32 mouse cellular contexts compared by ENCODE assay signal in genomic region chr17:17883840-17884239, GRCm38 (mm10). TPM values are rescaled to one million over a fixed set of nuclear protein-coding genes. Genes with fewer than 3 reads are reported as not detected.
DNase-seq lines count a peak whose midpoint lies in the region; ATAC-seq and TF ChIP-seq lines count a peak whose summit lies in the region.
"Had no signal": no experiment of that assay in that cellular context is flagged by ENCODE, and none has a peak within 500 bp of the region (broad histone marks: within the 10 kb centered on the region; RNA-seq: fewer than 3 reads in every experiment).

Gene Fpr1 (minus strand): TSS chr17:17883940.

- H3K4me2 ChIP-seq in heart, embryonic 11.5 days = no peak within 1 kb of the TSS
- H3K4me2 ChIP-seq: embryonic facial prominence, embryonic 12.5 days; embryonic facial prominence, embryonic 15.5 days; forebrain, embryonic 12.5 days; forebrain, embryonic 15.5 days; heart, embryonic 12.5 days; heart, embryonic 15.5 days; hindbrain, embryonic 13.5 days had no signal

- H3K4me1 ChIP-seq in heart, embryonic 11.5 days (ENCODE audit: control insufficient read depth, insufficient read depth, low read length) = no peaks in the 10 kb centered on the region
- H3K4me1 ChIP-seq in lung, adult 2 months (ENCODE audit: control insufficient read depth, insufficient read depth, low read length) = no peaks in the 10 kb centered on the region
- H3K4me1 ChIP-seq: embryonic facial prominence, embryonic 12.5 days; embryonic facial prominence, embryonic 15.5 days; forebrain, embryonic 12.5 days; forebrain, embryonic 15.5 days; heart, embryonic 12.5 days; heart, embryonic 15.5 days; hindbrain, embryonic 10.5 days; hindbrain, embryonic 13.5 days had no signal

- no peak for ATAC-seq in heart, embryonic 11.5 days (replicated peaks; ENCODE audit: insufficient number of reproducible peaks, low FRiP score, low TSS enrichment)
- ATAC-seq in erythroblast, adult 5-6 weeks (replicated peaks; ENCODE audit: low FRiP score, poor library complexity, severe bottlenecking) = no peak
- ATAC-seq in monocyte, adult 5-6 weeks (replicated peaks; ENCODE audit: insufficient number of reproducible peaks, low FRiP score, low TSS enrichment, poor library complexity, severe bottlenecking) = no peak
- ATAC-seq: activated CD4-positive, CD25-positive, alpha-beta regulatory T cell, adult 4 months; forebrain, embryonic 15.5 days; hindbrain, embryonic 16.5 days had no signal

- no peaks in the 10 kb centered on the region for H3K27me3 ChIP-seq in heart, embryonic 11.5 days (ENCODE audit: control insufficient read depth, insufficient read depth, low read length)
- H3K27me3 ChIP-seq: embryonic facial prominence, embryonic 12.5 days; embryonic facial prominence, embryonic 15.5 days; forebrain, embryonic 12.5 days; forebrain, embryonic 15.5 days; heart, embryonic 12.5 days; heart, embryonic 15.5 days; hindbrain, embryonic 13.5 days had no signal

- no peaks in the 10 kb centered on the region for H3K36me3 ChIP-seq in heart, embryonic 11.5 days (ENCODE audit: control insufficient read depth, insufficient read depth, low read length)
- H3K36me3 ChIP-seq: embryonic facial prominence, embryonic 12.5 days; embryonic facial prominence, embryonic 15.5 days; forebrain, embryonic 12.5 days; forebrain, embryonic 15.5 days; heart, embryonic 12.5 days; heart, embryonic 15.5 days; hindbrain, embryonic 10.5 days; hindbrain, embryonic 13.5 days had no signal

- TF ChIP-seq CTCF in lung, adult 2 months (IDR thresholded peaks at IDR 0.05; ENCODE audit: insufficient read depth, low read length) = no peak

- TF ChIP-seq POLR2A in lung, adult 2 months (IDR thresholded peaks at IDR 0.05; ENCODE audit: borderline replicate concordance, extremely low read depth, low read depth, low read length) = no peak

- no peak within 1 kb of the TSS for H3K27ac ChIP-seq in heart, embryonic 11.5 days (ENCODE audit: low read depth, low read length)
- H3K27ac ChIP-seq: embryonic facial prominence, embryonic 12.5 days; embryonic facial prominence, embryonic 15.5 days; forebrain, embryonic 12.5 days; forebrain, embryonic 15.5 days; heart, embryonic 15.5 days; hindbrain, embryonic 10.5 days; hindbrain, embryonic 13.5 days had no signal

- DNase-seq in heart, adult 11 months = peak; percentile 15
- no peak for DNase-seq in lung, adult 2 months
- DNase-seq in lung, adult 18-20 months = no peak
- DNase-seq in cerebellum, adult 9-11 months = no peak
- no peak for DNase-seq in embryo, embryonic 9.5 days (ENCODE audit: extremely low spot score)
- DNase-seq: adrenal gland, postnatal 10 days; adrenal gland, postnatal 36 days; cerebellum, adult 11-12 months; cerebellum, adult 8-10 months; cerebellum, postnatal 14 days; gastrocnemius, postnatal 36 days; heart, postnatal 10 days; heart, postnatal 36 days had no signal

- 57% methylated on average over 1 of the region's 1 CpGs for whole genome bisulfite sequencing in heart, embryonic 11.5 days (ENCODE audit: insufficient replicate concordance)
- 55% methylated on average over 1 of the region's 1 CpGs for whole genome bisulfite sequencing in lung, adult 2 months

- H3K9me3 ChIP-seq in heart, embryonic 11.5 days (replicated peaks; ENCODE audit: control insufficient read depth, low read length) = no peaks in the 10 kb centered on the region
- H3K9me3 ChIP-seq: embryonic facial prominence, embryonic 12.5 days; embryonic facial prominence, embryonic 15.5 days; forebrain, embryonic 12.5 days; forebrain, embryonic 15.5 days; heart, embryonic 12.5 days; heart, embryonic 15.5 days; hindbrain, embryonic 10.5 days; hindbrain, embryonic 13.5 days had no signal

- H3K9ac ChIP-seq in heart, embryonic 11.5 days (ENCODE audit: low read depth, low read length) = no peak within 1 kb of the TSS
- H3K9ac ChIP-seq: embryonic facial prominence, embryonic 12.5 days; embryonic facial prominence, embryonic 15.5 days; forebrain, embryonic 12.5 days; forebrain, embryonic 15.5 days; heart, embryonic 12.5 days; heart, embryonic 15.5 days; hindbrain, embryonic 13.5 days had no signal

- H3K4me3 ChIP-seq in heart, embryonic 11.5 days (ENCODE audit: low read depth, low read length) = no peak within 1 kb of the TSS
- H3K4me3 ChIP-seq in lung, adult 2 months (replicated peaks; ENCODE audit: extremely low read depth, low read depth, low read length) = no peak within 1 kb of the TSS
- H3K4me3 ChIP-seq: embryonic facial prominence, embryonic 12.5 days; embryonic facial prominence, embryonic 15.5 days; erythroblast, embryonic 14.5 days; forebrain, embryonic 12.5 days; forebrain, embryonic 15.5 days; heart, embryonic 12.5 days; heart, embryonic 15.5 days; hindbrain, embryonic 10.5 days; hindbrain, embryonic 13.5 days had no signal

RNA-seq across cellular contexts. Expression of gene Fpr1, which starts in this region (rescaled TPM):
- not detected in 2 replicates for polyA plus RNA-seq in heart, embryonic 11.5 days (2014; fragmentation: Nextera tagmentation; extraction: Ambion mirVana)
- polyA plus RNA-seq in lung, adult 2 months (2012; rRNA removed) = 15.1 and 19.0 TPM in 2 replicates
- 19.4 and 26.3 TPM in 2 replicates for total RNA-seq in erythroblast, adult 5-6 weeks (2015; ENCODE audit: low replicate concordance)
- 8.8 and 17.1 TPM in 2 replicates for total RNA-seq in erythroblast, adult 5-6 weeks (2017; ENCODE audit: low replicate concordance)
- 9.8 to 11.3 TPM (median 10.1 TPM) in 3 replicates for total RNA-seq in monocyte, adult 5-6 weeks (2017)
- total RNA-seq: adrenal gland, adult 18-20 months; adrenal gland, postnatal 36 days; ES-E14; gastrocnemius, adult 8-10 months; gastrocnemius, postnatal 36 days; heart, adult 8-10 months had no signal
- polyA plus RNA-seq: brain, embryonic 14.5 days; erythroblast, embryonic 14.5 days; forebrain, embryonic 12.5 days; forebrain, embryonic 15.5 days; heart, embryonic 12.5 days; hindbrain, embryonic 10.5 days; hindbrain, embryonic 13.5 days had no signal

Comparison
In these comparisons a context has a peak if more than half of its experiments do, and no peak if none do; other contexts are left out.
1. RNA of gene Fpr1 (polyA plus RNA-seq): 15.1 to 19.0 TPM in lung, adult 2 months; not detected in heart, embryonic 11.5 days; every median in the first group is over 10 times any median in the second.